Mouse (Mus musculus): Measurements from ENCODE around the gene Vmn1r32. TPM values are rescaled to one million over a fixed set of nuclear protein-coding genes. Genes with fewer than 3 reads are reported as not detected.

Gene Vmn1r32
- polyA plus RNA-seq, 1 experiment from 2014 or later, result 0.05 TPM

Other genes starting within 250 kb of the Vmn1r32 start
- 91.0 and 93.8 TPM in 2 replicates for gene Mad2l1, start 24.7 kb downstream of the Vmn1r32 start, polyA plus RNA-seq (2015; fragmentation: Nextera tagmentation; extraction: Ambion mirVana)
- gene Vmn1r33, start 58.2 kb upstream of the Vmn1r32 start, polyA plus RNA-seq (2015; fragmentation: Nextera tagmentation; extraction: Ambion mirVana), result not detected in 2 replicates
- not detected in 2 replicates for gene Vmn1r34, start 83.8 kb upstream of the Vmn1r32 start, polyA plus RNA-seq (2015; fragmentation: Nextera tagmentation; extraction: Ambion mirVana)
- gene Vmn1r35, start 125.8 kb upstream of the Vmn1r32 start, polyA plus RNA-seq (2015; fragmentation: Nextera tagmentation; extraction: Ambion mirVana), result not detected in 2 replicates
- not detected in 2 replicates for gene Vmn1r36, start 159.1 kb upstream of the Vmn1r32 start, polyA plus RNA-seq (2015; fragmentation: Nextera tagmentation; extraction: Ambion mirVana)
- gene Vmn1r37, start 169.3 kb upstream of the Vmn1r32 start, polyA plus RNA-seq (2015; fragmentation: Nextera tagmentation; extraction: Ambion mirVana), result not detected in 2 replicates
- gene Vmn1r38, start 222.5 kb upstream of the Vmn1r32 start, polyA plus RNA-seq (2015; fragmentation: Nextera tagmentation; extraction: Ambion mirVana), result not detected in 2 replicates